Mouse (Mus musculus): ENCODE data around the gene Mrpl40. TPM values are rescaled to one million over a fixed set of nuclear protein-coding genes. Genes with fewer than 3 reads are reported as not detected.
"Not testable (repeated sequence)": the region's sequence is repeated elsewhere in the genome, so short reads cannot be mapped to it uniquely, and the experiment has no call there.

Mrpl40 gene
- polyA plus RNA-seq, 1 experiment: 52.7 TPM

DNA sequence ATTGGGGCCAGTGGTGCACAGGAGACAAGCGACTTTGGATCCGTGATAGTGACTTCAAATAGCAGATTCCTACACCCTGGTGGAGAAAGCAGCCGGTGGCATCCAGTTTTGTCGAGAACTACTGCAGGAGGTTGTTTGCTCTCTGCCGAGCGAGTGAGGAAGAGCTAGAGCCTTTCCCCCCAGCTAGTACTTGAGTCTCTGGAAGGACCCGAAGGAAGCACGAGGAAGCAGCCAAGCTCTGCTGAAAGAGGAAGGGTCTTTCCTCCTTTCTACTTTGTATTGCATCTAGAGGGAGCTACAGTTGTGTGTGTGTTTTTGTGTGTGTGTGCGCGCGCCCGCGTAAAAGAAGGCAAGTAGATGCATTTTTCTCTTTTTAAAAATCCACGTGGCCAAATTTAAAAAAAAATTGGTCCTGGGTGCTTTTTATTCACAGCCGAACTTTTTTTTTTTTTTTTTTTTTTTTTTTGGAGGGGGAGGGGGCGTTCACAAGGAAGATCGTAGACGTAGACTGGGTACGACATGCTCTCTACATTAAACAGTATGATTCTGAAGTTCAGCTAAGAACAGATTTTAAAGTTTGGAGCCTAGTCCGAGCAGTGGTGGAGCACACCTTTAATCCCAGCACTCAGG lies 1.5 kb upstream of the Mrpl40 start:
- peak overlapping the region; percentile 99 for H3K27ac ChIP-seq (ENCODE audit: control insufficient read depth, insufficient read depth, low read depth, low read length, poor library complexity)
- H3K4me1 ChIP-seq (ENCODE audit: control insufficient read depth, insufficient read depth, low read length): no peaks in the 10 kb centered on the region; the same call in 1 of the 2 replicates
- TF ChIP-seq POLR2A (IDR thresholded peaks at IDR 0.05; ENCODE audit: borderline replicate concordance, control insufficient read depth, low read depth, low read length): no peak
- no peak for TF ChIP-seq CTCF (IDR thresholded peaks at IDR 0.05; ENCODE audit: control insufficient read depth, insufficient read depth, low read length)
- 13% methylated on average over 20 of the region's 20 CpGs for WGBS
- H3K4me3 ChIP-seq (replicated peaks; ENCODE audit: control insufficient read depth, low read depth, low read length): peak overlapping the region; percentile 99

DNA sequence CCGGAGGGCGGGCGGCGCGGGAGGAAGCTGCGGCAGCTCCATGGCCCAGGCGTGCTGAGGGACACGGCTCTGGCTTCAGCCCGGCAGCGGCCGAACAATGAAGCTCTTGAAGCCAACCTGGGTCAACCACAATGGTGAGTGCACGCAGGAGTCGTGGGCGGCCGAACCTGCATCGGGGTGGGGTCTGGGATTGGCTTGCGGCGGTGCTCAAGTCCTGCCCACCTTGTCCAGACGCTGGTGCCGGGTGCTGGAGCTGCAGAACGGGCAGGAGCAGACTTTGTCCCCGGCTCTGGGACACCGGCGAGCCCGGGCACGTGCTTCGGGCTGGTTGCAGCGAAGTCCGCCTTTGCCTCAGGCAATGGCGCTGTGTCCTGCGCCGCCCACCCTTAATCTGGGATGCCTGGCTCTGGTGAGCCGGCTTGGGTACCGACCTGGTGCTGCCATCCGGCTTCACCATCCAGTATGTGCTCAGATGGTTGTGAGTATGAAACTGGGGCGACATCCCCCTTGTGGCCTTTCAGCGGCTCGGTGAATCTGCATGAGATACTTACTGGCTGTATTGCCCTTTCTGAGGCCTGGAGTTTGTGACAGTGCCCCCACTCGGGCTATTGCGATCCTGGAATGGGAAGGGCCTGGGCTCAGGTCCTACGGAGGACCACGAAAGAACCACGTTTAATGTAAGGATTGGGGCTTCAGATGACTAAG lies 876 bp upstream of the Mrpl40 start:
- H3K4me1 ChIP-seq (ENCODE audit: control insufficient read depth, insufficient read depth, low read length): no peaks in the 10 kb centered on the region; the same call in 1 of the 2 replicates
- H3K4me3 ChIP-seq (replicated peaks; ENCODE audit: control insufficient read depth, low read depth, low read length): peak overlapping the region; percentile 99
- TF ChIP-seq POLR2A (IDR thresholded peaks at IDR 0.05; ENCODE audit: borderline replicate concordance, control insufficient read depth, low read depth, low read length) (no peak), CTCF (IDR thresholded peaks at IDR 0.05; ENCODE audit: control insufficient read depth, insufficient read depth, low read length) (peak; percentile 36; the same call in 1 of the 2 replicates)
- under 1% methylated on average over 43 of the region's 43 CpGs for WGBS
- H3K27ac ChIP-seq (ENCODE audit: control insufficient read depth, insufficient read depth, low read depth, low read length, poor library complexity): peak overlapping the region; percentile 99

DNA sequence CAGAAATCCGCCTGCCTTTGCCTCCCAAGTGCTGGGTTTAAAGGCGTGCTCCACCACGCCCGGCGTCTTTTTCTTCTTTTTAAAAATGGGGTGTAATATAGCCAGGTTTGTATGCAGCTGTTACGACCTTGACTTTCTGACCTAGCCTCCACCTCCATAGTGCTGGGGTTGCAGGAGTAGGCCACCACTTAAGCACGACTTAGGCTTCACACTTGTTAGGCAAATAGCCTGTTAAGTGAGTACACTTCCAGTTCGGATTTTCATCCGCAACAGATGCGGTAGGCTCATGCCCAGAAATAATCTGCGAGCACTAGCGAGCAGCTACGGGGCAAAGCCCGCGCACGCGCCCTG lies 596 bp downstream of the Mrpl40 start:
- WGBS: under 1% methylated on average over 17 of the region's 17 CpGs
- Histone ChIP-seq H3K27ac (ENCODE audit: control insufficient read depth, insufficient read depth, low read depth, low read length, poor library complexity) (peak overlapping the region; percentile 99), H3K4me1 (ENCODE audit: control insufficient read depth, insufficient read depth, low read length) (no peaks in the 10 kb centered on the region; the same call in 1 of the 2 replicates), H3K4me3 (replicated peaks; ENCODE audit: control insufficient read depth, low read depth, low read length) (peak overlapping the region; percentile 89)
- TF ChIP-seq CTCF (IDR thresholded peaks at IDR 0.05; ENCODE audit: control insufficient read depth, insufficient read depth, low read length) (no peak), POLR2A (IDR thresholded peaks at IDR 0.05; ENCODE audit: borderline replicate concordance, control insufficient read depth, low read depth, low read length) (no peak)

DNA sequence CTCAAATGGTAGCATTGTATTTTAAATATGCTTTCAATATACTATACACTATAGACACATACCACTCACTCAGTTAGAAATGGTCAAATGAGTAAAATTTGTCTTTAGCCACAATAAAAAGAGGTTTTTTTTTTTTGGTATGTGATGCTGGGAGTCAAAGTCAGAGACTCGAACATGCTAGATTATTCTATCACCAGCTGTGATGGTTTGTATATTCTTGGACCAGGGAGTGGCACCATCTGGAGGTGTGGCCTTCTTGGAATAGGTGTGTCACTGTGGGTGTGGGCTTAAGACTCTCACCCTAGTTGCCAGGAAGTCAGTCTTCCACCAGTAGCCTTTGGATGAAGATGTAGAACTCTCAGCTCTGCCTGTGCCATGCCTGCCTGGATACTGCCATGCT lies 6.2 kb downstream of the Mrpl40 start:
- not testable (repeated sequence) for H3K27ac ChIP-seq (ENCODE audit: control insufficient read depth, insufficient read depth, low read depth, low read length, poor library complexity); H3K4me1 ChIP-seq (ENCODE audit: control insufficient read depth, insufficient read depth, low read length); H3K4me3 ChIP-seq (replicated peaks; ENCODE audit: control insufficient read depth, low read depth, low read length)
- 60% methylated on average over 1 of the region's 1 CpGs for WGBS

DNA sequence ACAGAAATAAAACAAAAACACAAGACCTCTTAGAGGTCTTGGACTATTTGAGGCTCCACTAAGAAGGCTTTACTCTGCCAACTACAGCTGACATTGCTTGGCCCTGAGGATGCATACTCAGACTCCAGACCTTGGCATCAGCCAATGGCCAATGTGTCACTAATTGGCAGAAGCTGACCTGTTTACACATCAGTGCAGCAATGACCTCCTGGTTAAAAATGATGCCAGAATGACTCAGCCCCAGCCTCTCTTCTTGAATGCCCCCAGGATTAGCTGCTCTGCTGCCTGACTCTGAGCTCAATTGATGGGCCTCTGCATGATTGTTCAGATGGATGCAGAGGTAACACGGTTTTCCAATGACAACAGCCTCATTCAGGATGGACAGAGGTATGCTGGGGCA lies 16.5 kb downstream of the Mrpl40 start:
- 70% methylated on average over 1 of the region's 1 CpGs for WGBS
- TF ChIP-seq POLR2A (IDR thresholded peaks at IDR 0.05; ENCODE audit: borderline replicate concordance, control insufficient read depth, low read depth, low read length): no peak
- TF ChIP-seq CTCF (IDR thresholded peaks at IDR 0.05; ENCODE audit: control insufficient read depth, insufficient read depth, low read length): no peak
- H3K4me1 ChIP-seq (ENCODE audit: control insufficient read depth, insufficient read depth, low read length): no peaks in the 10 kb centered on the region
- H3K27ac ChIP-seq (ENCODE audit: control insufficient read depth, insufficient read depth, low read depth, low read length, poor library complexity): no peak overlapping the region
- H3K4me3 ChIP-seq (replicated peaks; ENCODE audit: control insufficient read depth, low read depth, low read length): no peak overlapping the region

DNA sequence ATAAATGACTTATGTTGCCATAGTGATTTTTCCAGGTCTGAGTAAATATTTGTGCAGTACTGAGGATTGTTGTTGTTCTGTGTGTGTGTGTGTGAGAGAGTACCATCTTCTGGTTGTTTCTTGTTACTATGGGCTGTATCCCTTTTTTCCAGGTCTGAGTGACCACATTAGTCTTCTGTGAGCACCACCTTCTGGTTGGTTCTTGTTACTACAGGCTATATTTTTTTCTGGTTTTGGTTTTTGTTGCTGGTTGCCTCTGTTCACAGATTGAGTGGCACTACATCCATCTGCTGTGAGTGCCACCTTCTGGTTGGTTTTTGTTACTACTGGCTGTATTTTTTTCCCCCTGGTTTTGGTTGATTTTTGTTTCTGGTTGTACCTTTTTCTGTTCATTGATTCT lies 18.1 kb downstream of the Mrpl40 start:
- no peak for TF ChIP-seq POLR2A (IDR thresholded peaks at IDR 0.05; ENCODE audit: borderline replicate concordance, control insufficient read depth, low read depth, low read length)
- no peak for TF ChIP-seq CTCF (IDR thresholded peaks at IDR 0.05; ENCODE audit: control insufficient read depth, insufficient read depth, low read length)
- Histone ChIP-seq H3K27ac (ENCODE audit: control insufficient read depth, insufficient read depth, low read depth, low read length, poor library complexity) (no peak overlapping the region), H3K4me3 (replicated peaks; ENCODE audit: control insufficient read depth, low read depth, low read length) (no peak overlapping the region), H3K4me1 (ENCODE audit: control insufficient read depth, insufficient read depth, low read length) (no peaks in the 10 kb centered on the region; the same call in 1 of the 2 replicates)

DNA sequence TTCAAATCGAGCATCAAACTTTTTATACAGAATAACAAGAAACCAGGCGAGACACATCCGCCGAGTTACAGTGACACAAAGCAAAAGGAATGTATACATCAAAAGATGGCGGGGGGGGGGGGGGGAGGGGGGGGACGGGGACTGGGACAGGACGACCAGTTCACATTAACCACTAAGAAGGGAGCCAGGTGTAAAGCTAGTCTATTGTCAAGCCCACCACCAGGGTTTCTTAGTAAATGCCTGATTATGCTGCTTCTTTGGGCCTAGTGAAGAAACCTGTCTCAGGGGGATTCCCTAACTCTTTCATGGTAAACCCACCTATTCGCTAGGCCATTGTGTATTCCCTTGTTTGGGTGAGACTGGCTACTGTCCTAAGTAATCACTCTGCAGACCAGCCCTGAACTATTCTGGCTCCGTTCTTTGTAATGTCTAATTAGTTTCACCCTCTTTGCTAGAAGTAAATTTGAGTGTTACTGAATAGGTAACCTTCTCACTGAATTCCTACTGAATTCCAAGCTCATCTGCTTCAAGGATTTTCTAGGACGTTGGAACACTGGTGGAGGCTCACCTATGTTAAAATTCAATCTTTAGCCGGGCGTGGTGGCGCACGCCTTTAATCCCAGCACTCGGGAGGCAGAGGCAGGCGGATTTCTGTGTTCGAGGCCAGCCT lies 27.0 kb downstream of the Mrpl40 start:
- not testable (repeated sequence) for H3K4me3 ChIP-seq (replicated peaks; ENCODE audit: control insufficient read depth, low read depth, low read length); H3K4me1 ChIP-seq (ENCODE audit: control insufficient read depth, insufficient read depth, low read length); H3K27ac ChIP-seq (ENCODE audit: control insufficient read depth, insufficient read depth, low read depth, low read length, poor library complexity)
- WGBS: 84% methylated on average over 16 of the region's 17 CpGs

DNA sequence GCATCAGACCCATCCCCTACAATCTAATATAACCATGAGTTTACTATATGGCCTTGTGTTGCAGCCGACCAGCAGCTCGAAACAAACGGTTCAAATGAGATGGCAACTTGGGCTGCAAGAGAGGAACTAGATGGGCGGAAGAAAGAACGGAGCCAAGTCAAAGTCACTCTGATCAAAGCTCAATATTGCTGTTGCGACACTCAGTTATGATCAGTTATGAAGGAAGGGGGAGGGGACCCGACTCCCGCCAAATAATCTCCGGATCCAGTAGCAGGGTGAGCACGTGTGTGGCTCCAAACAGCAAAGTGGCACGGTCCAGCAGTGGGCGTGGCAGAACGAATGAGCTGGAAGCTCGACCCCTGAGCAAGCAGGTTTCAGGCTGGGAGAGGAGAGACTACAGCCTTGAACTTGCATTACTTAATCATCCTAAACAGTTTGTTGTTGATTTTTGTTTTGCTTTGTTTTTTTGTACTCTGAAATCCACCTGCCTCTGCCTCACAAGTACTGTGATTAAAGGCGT lies 30.3 kb downstream of the Mrpl40 start:
- 86% methylated on average over 15 of the region's 15 CpGs for WGBS

More for the DNA sequence above, 30.3 kb downstream of the Mrpl40 start:
- Histone ChIP-seq H3K4me3 (replicated peaks; ENCODE audit: control insufficient read depth, low read depth, low read length) (no peak overlapping the region), H3K4me1 (ENCODE audit: control insufficient read depth, insufficient read depth, low read length) (no peaks in the 10 kb centered on the region), H3K27ac (ENCODE audit: control insufficient read depth, insufficient read depth, low read depth, low read length, poor library complexity) (no peak overlapping the region)
- no peak for TF ChIP-seq CTCF (IDR thresholded peaks at IDR 0.05; ENCODE audit: control insufficient read depth, insufficient read depth, low read length)
- TF ChIP-seq POLR2A (IDR thresholded peaks at IDR 0.05; ENCODE audit: borderline replicate concordance, control insufficient read depth, low read depth, low read length): no peak
